Mouse (Mus musculus) liver, embryonic 16.5 days (tissue): ENCODE results near the gene Pi4ka. TPM values are rescaled to one million over a fixed set of nuclear protein-coding genes. Genes with fewer than 3 reads are reported as not detected.

Experiments
- ATAC-seq: fragments of 200-750 bp; cut with Nextera tagmentation; 2 replicates; pipeline ENCODE4 v1.8.0; 2017; ENCODE audit warnings: low read depth, mild to moderate bottlenecking, moderate number of reproducible peaks, moderate library complexity
- H3K27ac ChIP-seq: fragments of 300-500 bp; sonication (generic); 2 replicates; pipeline ENCODE4 v1.5.1; 2014; ENCODE audit warnings: mild to moderate bottlenecking, low read length
- H3K27me3 ChIP-seq: fragments of 300-500 bp; sonication (generic); 2 replicates; pipeline ENCODE4 v1.6.1; 2014; ENCODE audit warnings: low read depth, low read length, mixed read lengths; ENCODE audit not compliant: control insufficient read depth, insufficient read depth
- H3K36me3 ChIP-seq: fragments of 300-500 bp; sonication (generic); 2 replicates; pipeline ENCODE4 v1.6.1; 2014; ENCODE audit warnings: mild to moderate bottlenecking; ENCODE audit not compliant: control insufficient read depth, insufficient read depth
- H3K4me1 ChIP-seq: fragments of 300-500 bp; sonication (generic); 2 replicates; pipeline ENCODE4 v1.6.1; 2014; ENCODE audit warnings: low read depth, low read length, mixed read lengths; ENCODE audit not compliant: control insufficient read depth
- H3K4me2 ChIP-seq: fragments of 300-500 bp; sonication (generic); 2 replicates; pipeline ENCODE4 v1.6.1; 2014; ENCODE audit warnings: low read depth, low read length, mixed read lengths
- H3K4me3 ChIP-seq: fragments of 300-500 bp; sonication (generic); 2 replicates; pipeline ENCODE4 v1.5.1; 2014; ENCODE audit warnings: low read depth, mild to moderate bottlenecking, low read length
- H3K9ac ChIP-seq: fragments of 300-500 bp; sonication (generic); 2 replicates; pipeline ENCODE4 v1.6.1; 2014; ENCODE audit warnings: low read depth, low read length
- H3K9me3 ChIP-seq: fragments of 300-500 bp; sonication (generic); replicated peaks from 2 replicates; pipeline ENCODE4 v1.6.1; 2016; ENCODE audit warnings: low read length; ENCODE audit not compliant: control insufficient read depth
- WGBS: fragments of 180-500 bp; shearing (Covaris S2); extraction: QIAGEN DNeasy Blood & Tissue Kit; methylation state at CpG from one replicate; pipeline ENCODE4 v1.1.7; 2014; ENCODE audit not compliant: insufficient replicate concordance; 5-methylcytosine and 5-hydroxymethylcytosine counted together
- polyA plus RNA-seq: library from polyadenylated mRNA; unstranded; fragments of >200 nt; fragmentation: Nextera tagmentation; extraction: Ambion mirVana; gene quantifications from 2 replicates; pipeline ENCODE4 v1.2.1, GENCODE M21; 2015

Gene Pi4ka
- polyA plus RNA-seq, 1 experiment from 2014 or later: 15.2 TPM

- Histone ChIP-seq H3K4me1 (no peaks in the 10 kb centered on the region), H3K27me3 (no peaks in the 10 kb centered on the region), H3K9ac (no peak overlapping the region), H3K4me3 (no peak overlapping the region), H3K36me3 (peaks cover 10% of the 10 kb centered on the region), H3K9me3 (no peaks in the 10 kb centered on the region), H3K4me2 (no peak overlapping the region), H3K27ac (no peak overlapping the region)
- no peak for ATAC-seq
- 0% methylated on average over 2 of the region's 2 CpGs for WGBS
Measured at GRCm38 (mm10) chr16:17292751-17293150, 113.4 kb downstream of the Pi4ka start.

- WGBS: 80% methylated on average over 2 of the region's 2 CpGs
- Histone ChIP-seq H3K27me3 (no peaks in the 10 kb centered on the region), H3K27ac (no peak overlapping the region), H3K9ac (no peak overlapping the region), H3K36me3 (peaks cover 5% of the 10 kb centered on the region), H3K4me1 (no peaks in the 10 kb centered on the region), H3K4me2 (no peak overlapping the region), H3K9me3 (no peaks in the 10 kb centered on the region), H3K4me3 (no peak overlapping the region)
- ATAC-seq: no peak
Measured at GRCm38 (mm10) chr16:17291016-17291415, 115.1 kb downstream of the Pi4ka start.

- no peak overlapping the region for H3K9ac ChIP-seq
- H3K27ac ChIP-seq: no peak overlapping the region
- H3K36me3 ChIP-seq: no peaks in the 10 kb centered on the region; the same call in none of the 2 replicates
- H3K27me3 ChIP-seq: no peaks in the 10 kb centered on the region
- 63% methylated on average over 2 of the region's 2 CpGs for WGBS
- no peak overlapping the region for H3K4me3 ChIP-seq
- H3K9me3 ChIP-seq: no peaks in the 10 kb centered on the region
- H3K4me1 ChIP-seq: no peaks in the 10 kb centered on the region
- ATAC-seq: peak; percentile 77
- H3K4me2 ChIP-seq: no peak overlapping the region
Measured at GRCm38 (mm10) chr16:17287103-17287502, 119.0 kb downstream of the Pi4ka start.

- ATAC-seq: no peak
- Histone ChIP-seq H3K27ac (no peak overlapping the region), H3K4me3 (no peak overlapping the region), H3K4me2 (no peak overlapping the region), H3K36me3 (no peaks in the 10 kb centered on the region; the same call in 1 of the 2 replicates), H3K4me1 (no peaks in the 10 kb centered on the region; the same call in 1 of the 2 replicates), H3K27me3 (peaks cover 9% of the 10 kb centered on the region), H3K9me3 (no peaks in the 10 kb centered on the region), H3K9ac (no peak overlapping the region)
- WGBS: 80% methylated on average over 6 of the region's 6 CpGs
Measured at GRCm38 (mm10) chr16:17283151-17283550, 123.0 kb downstream of the Pi4ka start.

GRCm38 (mm10) chr16:17280471-17280870 is 125.6 kb downstream of the Pi4ka start:
- Histone ChIP-seq H3K9me3 (no peaks in the 10 kb centered on the region), H3K27me3 (peaks cover 26% of the 10 kb centered on the region), H3K9ac (no peak overlapping the region), H3K27ac (no peak overlapping the region), H3K36me3 (no peaks in the 10 kb centered on the region; the same call in 1 of the 2 replicates), H3K4me2 (no peak overlapping the region), H3K4me3 (no peak overlapping the region), H3K4me1 (peaks cover 18% of the 10 kb centered on the region)
- ATAC-seq: no peak
- WGBS: 75% methylated on average over 11 of the region's 11 CpGs

GRCm38 (mm10) chr16:17277342-17278211 is 128.5 kb downstream of the Pi4ka start:
- H3K36me3 ChIP-seq: no peaks in the 10 kb centered on the region; the same call in 1 of the 2 replicates

GRCm38 (mm10) chr16:17276164-17277151 is 129.7 kb downstream of the Pi4ka start:
- peak overlapping the region; percentile 95 for H3K4me2 ChIP-seq
- H3K9ac ChIP-seq: peak overlapping the region; percentile 51
- H3K9me3 ChIP-seq: no peaks in the 10 kb centered on the region
- H3K4me1 ChIP-seq: peaks cover 18% of the 10 kb centered on the region
- peak overlapping the region; percentile 67 for H3K4me3 ChIP-seq
- peaks cover 26% of the 10 kb centered on the region for H3K27me3 ChIP-seq
- H3K36me3 ChIP-seq: no peaks in the 10 kb centered on the region
- WGBS: under 1% methylated on average over 62 of the region's 62 CpGs
- ATAC-seq: peak; percentile 84
- no peak overlapping the region for H3K27ac ChIP-seq

More at GRCm38 (mm10) chr16:17277342-17278211, 128.5 kb downstream of the Pi4ka start:
- peak overlapping the region; percentile 95 for H3K4me2 ChIP-seq
- H3K4me1 ChIP-seq: peaks cover 18% of the 10 kb centered on the region
- H3K9me3 ChIP-seq: no peaks in the 10 kb centered on the region
- H3K9ac ChIP-seq: peak overlapping the region; percentile 12; the same call in 1 of the 2 replicates
- H3K4me3 ChIP-seq: peak overlapping the region; percentile 67
- ATAC-seq: no peak
- WGBS: 5% methylated on average over 61 of the region's 61 CpGs
- H3K27ac ChIP-seq: no peak overlapping the region
- peaks cover 26% of the 10 kb centered on the region for H3K27me3 ChIP-seq

- peak within 1 kb of the TSS; percentile 67 for H3K4me3 ChIP-seq
- no peaks in the 10 kb centered on the region for H3K36me3 ChIP-seq
- no peaks in the 10 kb centered on the region; the same call in 1 of the 2 replicates for H3K9me3 ChIP-seq
- WGBS: 43% methylated on average over 7 of the region's 7 CpGs
- H3K27ac ChIP-seq: no peak within 1 kb of the TSS
- peaks cover 26% of the 10 kb centered on the region for H3K27me3 ChIP-seq
- peak within 1 kb of the TSS; percentile 95 for H3K4me2 ChIP-seq
- peak within 1 kb of the TSS; percentile 51 for H3K9ac ChIP-seq
- no peak for ATAC-seq
- H3K4me1 ChIP-seq: peaks cover 18% of the 10 kb centered on the region
Measured at GRCm38 (mm10) chr16:17275721-17276120, 130.4 kb downstream of the Pi4ka start, which contains the start of gene Tmem191c. Gene Tmem191c (plus strand): TSS chr16:17276077.
